Mouse (Mus musculus) liver, embryonic 15.5 days (tissue): ENCODE measurements around the gene Stpg2. TPM values are rescaled to one million over a fixed set of nuclear protein-coding genes. Genes with fewer than 3 reads are reported as not detected.
"Not testable (repeated sequence)": the region's sequence is repeated elsewhere in the genome, so short reads cannot be mapped to it uniquely, and the experiment has no call there.

Source experiments
- ATAC-seq: fragments of 200-750 bp; cut with Nextera tagmentation; 2 replicates; pipeline ENCODE4 v1.8.0; 2017; ENCODE audit warnings: moderate number of reproducible peaks, mild to moderate bottlenecking, moderate library complexity; ENCODE audit not compliant: insufficient read depth
- H3K27ac ChIP-seq: fragments of 300-500 bp; sonication (generic); replicated peaks from 2 replicates; pipeline ENCODE4 v1.5.1; 2015; ENCODE audit warnings: mild to moderate bottlenecking, inconsistent platforms
- H3K27me3 ChIP-seq: fragments of 300-500 bp; sonication (generic); 2 replicates; pipeline ENCODE4 v1.6.1; 2015; ENCODE audit warnings: mild to moderate bottlenecking, inconsistent platforms
- H3K36me3 ChIP-seq: fragments of 300-500 bp; sonication (generic); replicated peaks from 2 replicates; pipeline ENCODE4 v1.6.1; 2015; ENCODE audit warnings: moderate library complexity, mild to moderate bottlenecking, inconsistent platforms
- H3K4me1 ChIP-seq: fragments of 300-500 bp; sonication (generic); replicated peaks from 2 replicates; pipeline ENCODE4 v1.6.1; 2015; ENCODE audit warnings: inconsistent platforms
- H3K4me2 ChIP-seq: fragments of 300-500 bp; sonication (generic); 2 replicates; pipeline ENCODE4 v1.6.1; 2015; ENCODE audit warnings: moderate library complexity, mild to moderate bottlenecking, inconsistent platforms
- H3K4me3 ChIP-seq: fragments of 300-500 bp; sonication (generic); replicated peaks from 2 replicates; pipeline ENCODE4 v1.5.1; 2015; ENCODE audit warnings: mild to moderate bottlenecking, inconsistent platforms
- H3K9ac ChIP-seq: fragments of 300-500 bp; sonication (generic); 2 replicates; pipeline ENCODE4 v1.6.1; 2015; ENCODE audit warnings: moderate library complexity, mild to moderate bottlenecking, inconsistent platforms
- H3K9me3 ChIP-seq: fragments of 300-500 bp; sonication (generic); replicated peaks from 2 replicates; pipeline ENCODE4 v1.6.1; 2016; ENCODE audit warnings: inconsistent platforms
- WGBS: fragments of 180-500 bp; shearing (Covaris S2); methylation state at CpG from one replicate; pipeline ENCODE4 v1.1.7; 2015; ENCODE audit warnings: mixed read lengths; ENCODE audit not compliant: insufficient replicate concordance; 5-methylcytosine and 5-hydroxymethylcytosine counted together
- polyA plus RNA-seq: library from polyadenylated mRNA; unstranded; fragments of >200 nt; fragmentation: Nextera tagmentation; extraction: Ambion mirVana; gene quantifications from 2 replicates; pipeline ENCODE4 v1.2.1, GENCODE M21; 2015

Stpg2 gene
- polyA plus RNA-seq, 1 experiment from 2014 or later = not detected

DNA sequence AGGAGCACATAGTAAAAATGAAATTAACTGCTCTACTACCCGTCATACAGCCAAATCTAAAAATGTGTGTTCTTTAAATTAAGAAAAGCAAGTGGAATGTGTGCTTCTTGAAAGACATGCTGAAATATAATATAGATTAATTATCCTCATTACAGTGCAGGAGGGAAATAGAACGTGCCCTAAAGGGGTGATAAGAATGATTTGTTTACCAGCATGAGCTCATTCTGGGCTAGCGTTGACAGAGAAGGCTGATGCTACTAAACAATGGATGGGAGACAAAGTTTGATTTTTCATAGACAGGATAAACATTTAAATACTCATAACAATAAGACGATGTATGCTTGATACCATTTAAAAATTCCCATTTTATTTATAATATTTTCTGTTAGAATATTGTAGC, 446.0 kb downstream of the Stpg2 start:
- Histone ChIP-seq H3K4me1 (no peaks in the 10 kb centered on the region), H3K36me3 (no peaks in the 10 kb centered on the region), H3K9ac (no peak overlapping the region), H3K4me3 (no peak overlapping the region), H3K27ac (no peak overlapping the region), H3K27me3 (no peaks in the 10 kb centered on the region), H3K4me2 (no peak overlapping the region), H3K9me3 (no peaks in the 10 kb centered on the region)
- 57% methylated on average over 4 of the region's 4 CpGs for WGBS
- ATAC-seq = no peak

DNA sequence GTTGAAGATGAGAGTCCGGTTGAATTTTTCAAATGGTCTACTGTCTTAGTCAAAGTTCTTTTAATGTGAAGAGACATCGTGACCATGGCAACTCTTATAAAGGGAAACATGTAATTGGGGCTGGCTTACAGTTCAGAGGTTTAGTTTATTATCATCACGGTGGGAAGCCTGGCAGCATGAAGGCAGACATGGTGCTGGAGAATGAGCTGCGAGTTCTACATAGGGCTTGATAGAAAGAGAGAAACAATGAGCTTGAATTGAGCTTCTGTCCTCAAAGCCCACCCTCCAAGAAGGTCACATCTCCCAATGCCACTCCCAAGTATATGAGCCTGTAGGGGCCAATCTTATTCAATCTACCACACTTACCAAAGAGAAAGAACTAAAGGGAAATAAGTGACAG, 453.9 kb downstream of the Stpg2 start:
- Histone ChIP-seq H3K36me3 (no peaks in the 10 kb centered on the region), H3K27ac (no peak overlapping the region), H3K9ac (no peak overlapping the region), H3K9me3 (no peaks in the 10 kb centered on the region), H3K27me3 (no peaks in the 10 kb centered on the region), H3K4me3 (no peak overlapping the region), H3K4me2 (no peak overlapping the region), H3K4me1 (no peaks in the 10 kb centered on the region)
- 62% methylated on average over 4 of the region's 4 CpGs for WGBS
- ATAC-seq = no peak

DNA sequence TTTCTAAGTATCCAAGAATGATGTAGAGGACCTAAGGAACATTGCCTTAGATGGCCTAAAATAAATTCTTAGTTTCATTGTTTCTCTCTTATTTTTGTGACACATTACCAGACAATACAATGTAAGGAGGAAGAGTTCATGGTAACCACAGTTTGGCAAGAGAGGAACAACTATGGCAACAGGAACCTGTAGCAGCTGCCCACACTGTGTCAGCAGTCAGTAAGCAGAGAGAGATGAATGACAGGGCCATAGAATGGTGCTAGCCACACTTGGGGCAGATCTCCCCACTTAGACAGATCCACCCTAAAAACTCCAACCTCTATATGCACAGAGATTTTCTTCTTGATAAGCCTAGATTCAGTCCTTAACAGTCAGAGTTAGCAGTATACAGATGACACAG, 456.7 kb downstream of the Stpg2 start:
- no peak overlapping the region for H3K4me2 ChIP-seq
- no peak for ATAC-seq
- H3K4me3 ChIP-seq = no peak overlapping the region
- H3K9me3 ChIP-seq = no peaks in the 10 kb centered on the region
- no peaks in the 10 kb centered on the region for H3K4me1 ChIP-seq
- H3K9ac ChIP-seq = no peak overlapping the region
- no peak overlapping the region for H3K27ac ChIP-seq
- H3K36me3 ChIP-seq = no peaks in the 10 kb centered on the region
- H3K27me3 ChIP-seq = no peaks in the 10 kb centered on the region

DNA sequence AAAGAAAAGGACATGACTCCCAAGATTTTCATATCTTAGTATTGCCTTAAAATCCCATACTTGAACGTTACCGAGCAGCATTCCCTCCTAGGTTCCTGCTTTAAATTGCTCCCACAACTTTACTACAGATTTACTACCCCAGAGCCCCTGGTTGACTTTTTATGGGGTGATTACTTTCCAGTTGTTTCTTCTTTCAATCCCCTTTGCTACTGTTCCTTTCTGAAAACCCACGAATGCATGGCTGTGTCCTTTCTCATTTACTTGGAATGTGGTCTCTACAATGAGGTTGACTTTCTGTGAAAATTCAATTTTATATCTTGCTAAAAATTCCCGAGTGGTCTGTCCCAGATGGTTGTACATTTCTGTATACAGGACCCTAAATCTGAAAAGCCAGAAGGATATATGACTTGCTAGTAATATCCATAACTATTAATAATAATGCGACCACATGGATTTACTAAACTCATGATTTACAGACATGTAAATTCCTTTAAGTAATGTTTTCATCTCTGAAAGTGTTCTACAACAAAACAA, 458.3 kb downstream of the Stpg2 start:
- H3K36me3 ChIP-seq = no peaks in the 10 kb centered on the region
- WGBS = 54% methylated on average over 5 of the region's 5 CpGs
- no peak for ATAC-seq

DNA sequence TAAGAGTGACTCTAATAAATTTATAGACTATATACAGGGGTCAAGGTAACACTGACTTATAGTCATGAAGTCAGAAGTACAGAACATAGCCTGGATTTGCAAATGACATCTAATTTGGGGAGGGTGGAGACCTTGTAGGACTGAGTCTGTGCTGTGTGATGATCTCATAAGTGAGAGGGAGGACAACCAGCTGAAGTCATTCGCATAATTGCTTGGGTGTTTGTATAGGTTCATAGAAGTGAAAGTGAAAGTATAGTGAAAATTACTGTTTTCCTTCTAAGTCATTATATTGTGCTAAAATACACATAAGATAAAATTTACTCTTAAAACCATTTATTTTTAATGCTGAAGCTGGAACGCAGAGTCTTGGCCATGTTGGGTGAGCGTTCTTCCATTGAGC, 459.6 kb downstream of the Stpg2 start:
- Histone ChIP-seq H3K9me3 (no peaks in the 10 kb centered on the region), H3K9ac (no peak overlapping the region), H3K4me2 (no peak overlapping the region), H3K36me3 (no peaks in the 10 kb centered on the region), H3K27me3 (no peaks in the 10 kb centered on the region), H3K4me3 (no peak overlapping the region), H3K4me1 (no peaks in the 10 kb centered on the region), H3K27ac (no peak overlapping the region)
- WGBS = 68% methylated on average over 3 of the region's 3 CpGs
- no peak for ATAC-seq

More for the DNA sequence above, 458.3 kb downstream of the Stpg2 start:
- Histone ChIP-seq H3K27ac (no peak overlapping the region), H3K4me1 (no peaks in the 10 kb centered on the region), H3K4me2 (no peak overlapping the region), H3K9me3 (no peaks in the 10 kb centered on the region), H3K27me3 (no peaks in the 10 kb centered on the region), H3K4me3 (no peak overlapping the region), H3K9ac (no peak overlapping the region)

DNA sequence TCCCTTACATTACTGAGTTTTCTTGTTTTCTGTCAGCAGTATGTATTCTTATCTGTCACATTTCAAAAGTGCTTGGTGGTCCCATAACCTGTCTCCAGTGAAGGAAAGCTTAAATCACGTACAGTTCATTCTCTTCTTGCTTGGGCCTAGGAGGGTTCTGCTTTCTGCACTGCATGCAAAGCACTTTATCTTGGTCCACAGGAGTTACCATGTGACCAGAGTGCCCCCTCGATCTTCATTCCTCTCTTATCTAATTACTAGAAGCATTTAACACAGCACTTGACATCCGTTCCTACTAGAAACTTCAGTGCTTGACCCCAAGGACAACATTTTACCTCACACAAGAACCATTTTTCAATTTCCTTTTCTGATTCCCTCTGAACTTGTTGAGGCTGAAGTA, 470.7 kb downstream of the Stpg2 start:
- Histone ChIP-seq H3K9ac (no peak overlapping the region), H3K4me1 (no peaks in the 10 kb centered on the region), H3K27me3 (no peaks in the 10 kb centered on the region), H3K4me3 (no peak overlapping the region), H3K27ac (no peak overlapping the region), H3K9me3 (no peaks in the 10 kb centered on the region), H3K4me2 (no peak overlapping the region), H3K36me3 (no peaks in the 10 kb centered on the region)
- 31% methylated on average over 3 of the region's 3 CpGs for WGBS
- ATAC-seq = no peak

DNA sequence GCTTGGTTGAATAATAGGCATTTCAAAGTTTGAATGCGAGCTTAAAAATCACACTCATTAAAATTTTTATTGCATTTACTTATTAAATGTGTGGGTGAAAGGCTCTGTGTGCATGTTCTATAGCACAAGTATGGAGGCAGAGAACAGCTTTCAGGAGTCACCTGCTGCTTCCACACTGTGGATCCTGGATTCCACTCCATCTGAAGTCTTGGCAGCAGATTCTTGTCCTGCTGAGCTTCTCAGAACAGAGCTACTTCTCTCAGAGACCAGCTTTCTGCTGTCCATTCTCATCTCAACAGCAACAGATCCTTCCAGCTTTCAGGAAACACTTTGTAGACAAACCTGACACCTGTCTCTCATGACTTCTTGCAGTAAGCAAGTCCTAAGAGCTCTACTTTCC, 471.2 kb downstream of the Stpg2 start:
- Histone ChIP-seq H3K36me3 (no peaks in the 10 kb centered on the region), H3K9ac (no peak overlapping the region), H3K4me2 (no peak overlapping the region), H3K9me3 (no peaks in the 10 kb centered on the region), H3K4me3 (no peak overlapping the region), H3K4me1 (no peaks in the 10 kb centered on the region), H3K27me3 (no peaks in the 10 kb centered on the region), H3K27ac (no peak overlapping the region)
- 64% methylated on average over 1 of the region's 1 CpGs for WGBS
- ATAC-seq = no peak

DNA sequence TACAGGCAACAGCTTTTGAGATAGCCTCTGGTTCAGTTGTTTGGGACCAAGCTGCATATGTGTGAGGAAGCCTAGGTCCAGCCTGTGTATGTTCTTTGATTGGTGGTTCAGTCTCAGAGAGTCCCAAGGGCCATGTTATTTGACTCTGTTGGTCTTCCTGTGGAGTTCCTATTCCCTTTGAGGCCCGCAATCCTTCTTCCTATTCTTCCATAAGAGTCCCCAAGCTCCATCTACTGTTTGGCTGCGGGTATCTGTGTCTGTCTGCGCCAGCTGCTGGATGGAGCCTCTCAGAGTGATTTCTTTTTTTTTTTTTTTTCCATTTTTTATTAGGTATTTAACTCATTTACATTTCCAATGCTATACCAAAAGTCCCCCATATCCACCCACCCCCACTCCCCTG, 498.7 kb downstream of the Stpg2 start:
- not testable (repeated sequence) for H3K4me3 ChIP-seq, H3K36me3 ChIP-seq, H3K27me3 ChIP-seq, H3K4me2 ChIP-seq, H3K27ac ChIP-seq, H3K4me1 ChIP-seq, H3K9me3 ChIP-seq, H3K9ac ChIP-seq, ATAC-seq
- WGBS = 80% methylated on average over 3 of the region's 3 CpGs

DNA sequence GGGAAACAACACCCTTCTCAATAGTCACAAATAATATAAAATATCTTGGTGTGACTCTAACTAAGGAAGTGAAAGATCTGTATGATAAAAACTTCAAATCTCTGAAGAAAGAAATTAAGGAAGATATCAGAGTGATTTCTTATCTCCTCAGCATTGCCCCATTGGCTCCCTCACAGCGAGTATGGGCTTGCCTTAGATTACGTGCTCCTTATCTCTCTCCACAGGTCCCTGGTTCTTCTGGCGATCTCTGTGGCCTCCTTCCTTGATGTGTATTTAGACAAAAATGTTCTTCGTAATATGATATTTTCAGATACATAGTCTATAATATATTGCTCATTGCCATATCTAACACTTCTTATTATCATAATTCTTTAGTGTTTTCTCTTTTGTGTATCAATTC, 501.9 kb downstream of the Stpg2 start:
- H3K36me3 ChIP-seq, ATAC-seq, H3K27me3 ChIP-seq, H3K9ac ChIP-seq, H3K4me3 ChIP-seq, H3K4me1 ChIP-seq, H3K9me3 ChIP-seq, H3K4me2 ChIP-seq, H3K27ac ChIP-seq: not testable (repeated sequence)
- 54% methylated on average over 4 of the region's 4 CpGs for WGBS

DNA sequence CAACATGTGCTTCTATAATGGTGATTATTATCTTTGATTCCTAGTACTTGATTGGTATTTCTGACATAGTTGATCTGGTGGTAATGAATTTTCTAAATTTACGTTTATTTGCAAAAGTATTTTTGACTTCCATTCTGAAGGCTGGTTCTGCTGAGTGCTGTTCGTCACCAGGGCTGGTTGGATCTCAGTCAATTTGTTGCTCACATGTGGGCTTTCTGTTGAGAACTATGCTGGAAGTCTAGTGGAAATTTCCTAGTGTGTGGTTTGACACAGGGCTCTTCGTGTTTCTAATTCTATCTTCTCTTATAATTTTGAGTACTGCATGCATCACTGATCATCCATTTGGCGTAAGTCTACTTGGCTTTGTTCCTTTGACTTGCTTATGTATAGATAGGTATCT, 504.3 kb downstream of the Stpg2 start:
- Histone ChIP-seq H3K4me3 (no peak overlapping the region), H3K27ac (no peak overlapping the region), H3K9me3 (no peaks in the 10 kb centered on the region), H3K4me1 (no peaks in the 10 kb centered on the region), H3K4me2 (no peak overlapping the region), H3K27me3 (no peaks in the 10 kb centered on the region), H3K9ac (no peak overlapping the region), H3K36me3 (no peaks in the 10 kb centered on the region)
- 62% methylated on average over 4 of the region's 4 CpGs for WGBS
- ATAC-seq = no peak

DNA sequence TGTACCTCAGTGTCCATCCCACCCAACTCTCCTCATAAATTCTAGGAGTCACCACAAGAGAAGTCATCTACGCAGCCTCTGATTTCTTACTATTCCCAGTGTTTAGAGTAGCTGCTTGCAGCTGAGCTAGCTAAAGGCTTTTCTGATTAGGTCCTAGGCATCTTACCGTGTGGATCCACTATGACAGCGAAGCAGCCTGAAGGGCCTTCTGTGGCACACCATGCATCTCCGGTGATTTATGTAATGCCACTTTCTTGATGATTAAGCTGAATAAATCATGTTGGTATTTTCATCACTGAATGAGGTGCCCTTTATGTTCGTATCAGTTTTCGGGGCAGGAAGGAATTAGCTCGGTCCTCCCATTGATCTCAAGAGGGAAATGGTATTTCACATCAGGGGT, 523.3 kb downstream of the Stpg2 start:
- ATAC-seq = no peak
- Histone ChIP-seq H3K4me3 (no peak overlapping the region), H3K36me3 (no peaks in the 10 kb centered on the region), H3K27ac (no peak overlapping the region), H3K4me1 (no peaks in the 10 kb centered on the region), H3K27me3 (no peaks in the 10 kb centered on the region), H3K9ac (no peak overlapping the region), H3K9me3 (no peaks in the 10 kb centered on the region), H3K4me2 (no peak overlapping the region)
- 75% methylated on average over 7 of the region's 7 CpGs for WGBS

DNA sequence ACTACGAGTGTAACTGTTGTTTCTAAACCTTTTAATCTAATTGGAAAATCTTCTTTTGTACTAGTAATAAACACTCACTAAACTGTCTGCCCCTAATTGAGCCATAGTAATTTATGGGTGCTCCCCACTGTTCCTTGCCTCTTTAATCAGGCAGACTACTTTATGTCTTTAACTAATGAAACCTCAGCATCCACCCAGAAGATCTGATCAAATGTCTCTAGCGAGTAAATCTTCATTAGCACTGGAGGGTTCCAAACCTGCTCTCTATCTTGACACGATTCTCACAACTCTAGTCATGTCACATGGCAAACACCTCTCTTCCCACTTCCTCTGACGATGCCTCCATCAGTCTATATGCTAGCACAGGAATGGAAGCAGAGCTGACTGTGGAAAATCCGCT, 523.8 kb downstream of the Stpg2 start:
- Histone ChIP-seq H3K9me3 (no peaks in the 10 kb centered on the region), H3K4me3 (no peak overlapping the region), H3K9ac (no peak overlapping the region), H3K4me2 (no peak overlapping the region), H3K27ac (no peak overlapping the region), H3K36me3 (no peaks in the 10 kb centered on the region), H3K27me3 (no peaks in the 10 kb centered on the region), H3K4me1 (no peaks in the 10 kb centered on the region)
- WGBS = 53% methylated on average over 5 of the region's 5 CpGs
- no peak for ATAC-seq
